Mouse (Mus musculus) liver, postnatal 0 days (tissue): ENCODE measurements around the gene Cideb.

Experiments
- CTCF ChIP-seq: sonication (generic); IDR thresholded peaks from 2 replicates; pipeline ENCODE4 v1.5.1; 2016; ENCODE audit warnings: antibody characterized with exemption, low read depth
- EP300 ChIP-seq: IDR thresholded peaks from 2 replicates; pipeline ENCODE4 v1.6.1; 2016; ENCODE audit warnings: antibody characterized with exemption, low read depth, mild to moderate bottlenecking

DNA sequence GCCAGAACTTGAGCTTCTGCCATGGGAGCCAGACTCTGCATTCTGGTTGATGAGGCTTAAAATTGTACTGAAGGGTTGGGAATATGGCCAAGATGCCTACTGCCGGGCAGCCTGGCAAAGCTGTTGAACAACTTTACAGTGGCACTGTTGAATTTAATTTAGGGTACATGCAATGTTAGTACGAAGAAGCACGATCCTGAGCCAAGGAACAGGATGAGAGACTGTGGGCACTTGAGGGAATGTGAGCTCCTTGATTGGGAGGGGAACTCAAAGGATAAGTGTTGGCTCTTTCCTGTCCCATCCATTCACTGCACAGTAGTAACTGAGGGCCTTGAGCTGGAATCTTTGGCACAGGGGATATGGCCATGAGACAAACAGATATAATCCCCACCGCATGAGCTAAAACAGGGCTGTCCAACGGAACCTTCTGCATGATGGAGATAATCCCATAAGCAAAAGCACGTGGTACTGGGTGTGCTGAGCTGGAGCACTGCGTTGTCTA is 27.7 kb downstream of the Cideb start:
- TF ChIP-seq CTCF = no peak
- no peak for TF ChIP-seq EP300
